ENCODE assay signal across 8 mouse cellular contexts in genomic region chr4:126227077-126227761, GRCm38 (mm10). TPM values are rescaled to one million over a fixed set of nuclear protein-coding genes. Genes with fewer than 3 reads are reported as not detected.
A peak's percentile ranks its signal among the peaks of the same experiment; 100 is the strongest.
DNase-seq lines count a peak whose midpoint lies in the region; ATAC-seq and TF ChIP-seq lines count a peak whose summit lies in the region.

No protein-coding gene starts in this region.

- H3K27ac ChIP-seq in brown adipose tissue, adult 24 weeks (replicated peaks; ENCODE audit: low read depth, low read length): peak overlapping the region; percentile 96
- H3K27ac ChIP-seq in heart, embryonic 13.5 days (replicated peaks): peak overlapping the region; percentile 78
- peak overlapping the region; percentile 75 for H3K27ac ChIP-seq in kidney, postnatal 0 days
- no peak overlapping the region for H3K27ac ChIP-seq in liver, embryonic 11.5 days (ENCODE audit: low read depth, low read length)

- ATAC-seq in erythroid progenitor cell, adult 5-6 weeks (replicated peaks; ENCODE audit: low FRiP score, poor library complexity, severe bottlenecking): peak; percentile 82
- peak; percentile 71; the same call in 1 of the 2 replicates for ATAC-seq in heart, embryonic 13.5 days (ENCODE audit: extremely low read depth, insufficient number of reproducible peaks, low FRiP score, low TSS enrichment)
- peak; percentile 78 for ATAC-seq in kidney, postnatal 0 days (replicated peaks; ENCODE audit: low FRiP score, low read depth)
- ATAC-seq in liver, embryonic 11.5 days (replicated peaks; ENCODE audit: low FRiP score): peak; percentile 73

- 6% methylated on average over 18 of the region's 18 CpGs for WGBS in heart, embryonic 13.5 days
- WGBS in kidney, postnatal 0 days: 3% methylated on average over 18 of the region's 18 CpGs
- 9% methylated on average over 18 of the region's 18 CpGs for WGBS in liver, embryonic 11.5 days

- peak overlapping the region; percentile 69 for H3K9ac ChIP-seq in heart, embryonic 13.5 days
- H3K9ac ChIP-seq in kidney, postnatal 0 days (ENCODE audit: low read depth, low read length): peak overlapping the region; percentile 24; the same call in 1 of the 2 replicates
- H3K9ac ChIP-seq in liver, embryonic 11.5 days (ENCODE audit: low read depth, low read length): peak overlapping the region; percentile 40; the same call in 1 of the 2 replicates

- TF ChIP-seq POLR2A in myocyte (IDR thresholded peaks at IDR 0.05; ENCODE audit: insufficient read length, low read depth): no peak

- no peak overlapping the region for H3ac ChIP-seq in myocyte (ENCODE audit: control insufficient read depth, insufficient read length)

- peak overlapping the region; percentile 54 for H3K4me3 ChIP-seq in brown adipose tissue, adult 24 weeks (ENCODE audit: insufficient read depth, low read depth, low read length)
- H3K4me3 ChIP-seq in heart, embryonic 13.5 days: peak overlapping the region; percentile 45
- H3K4me3 ChIP-seq in kidney, postnatal 0 days (replicated peaks; ENCODE audit: low read depth, low read length): peak overlapping the region; percentile 27
- H3K4me3 ChIP-seq in liver, embryonic 11.5 days (ENCODE audit: low read depth, low read length): peak overlapping the region; percentile 32
- H3K4me3 ChIP-seq in myocyte: peak overlapping the region; percentile 0

- peak overlapping the region; percentile 69 for H3K4me2 ChIP-seq in heart, embryonic 13.5 days
- H3K4me2 ChIP-seq in kidney, postnatal 0 days (ENCODE audit: low read length): peak overlapping the region; percentile 65
- peak overlapping the region; percentile 61 for H3K4me2 ChIP-seq in liver, embryonic 11.5 days
- peak overlapping the region; percentile 76 for H3K4me2 ChIP-seq in myocyte (ENCODE audit: low read depth)

- no peaks in the 10 kb centered on the region for H3K27me3 ChIP-seq in heart, embryonic 13.5 days (replicated peaks)
- no peaks in the 10 kb centered on the region for H3K27me3 ChIP-seq in kidney, postnatal 0 days (ENCODE audit: insufficient read depth, low read length)
- no peaks in the 10 kb centered on the region for H3K27me3 ChIP-seq in liver, embryonic 11.5 days (replicated peaks; ENCODE audit: control insufficient read depth, insufficient read depth, low read length)
- H3K27me3 ChIP-seq in myocyte (ENCODE audit: control insufficient read depth, insufficient read depth, insufficient read length): no peaks in the 10 kb centered on the region
- H3K27me3 ChIP-seq in splenic B cell, adult 2 months (ENCODE audit: control insufficient read depth, insufficient read depth, low read length, poor library complexity, severe bottlenecking): no peaks in the 10 kb centered on the region

- H3K36me3 ChIP-seq in heart, embryonic 13.5 days: peaks cover 25% of the 10 kb centered on the region
- peaks cover 21% of the 10 kb centered on the region for H3K36me3 ChIP-seq in kidney, postnatal 0 days (ENCODE audit: insufficient read depth, low read length)
- H3K36me3 ChIP-seq in liver, embryonic 11.5 days (ENCODE audit: control insufficient read depth, insufficient read depth, low read length): peaks cover 7% of the 10 kb centered on the region; the same call in 1 of the 2 replicates
- peaks cover 24% of the 10 kb centered on the region for H3K36me3 ChIP-seq in myocyte (ENCODE audit: control insufficient read depth, insufficient read depth)
- no peaks in the 10 kb centered on the region for H3K36me3 ChIP-seq in splenic B cell, adult 2 months (ENCODE audit: control insufficient read depth, insufficient read depth, low read length, poor library complexity, severe bottlenecking)

- peak; percentile 95 for TF ChIP-seq CTCF in kidney, postnatal 0 days (IDR thresholded peaks at IDR 0.05; ENCODE audit: low read depth)

- H3K4me1 ChIP-seq in brown adipose tissue, adult 24 weeks (ENCODE audit: control insufficient read depth, insufficient read depth, insufficient read length, low read length): no peaks in the 10 kb centered on the region
- H3K4me1 ChIP-seq in heart, embryonic 13.5 days: peaks cover 19% of the 10 kb centered on the region
- H3K4me1 ChIP-seq in kidney, postnatal 0 days (replicated peaks; ENCODE audit: insufficient read depth, low read length): no peaks in the 10 kb centered on the region
- no peaks in the 10 kb centered on the region for H3K4me1 ChIP-seq in liver, embryonic 11.5 days (replicated peaks; ENCODE audit: control insufficient read depth, insufficient read depth, low read length)

- peak; percentile 90 for DNase-seq in CD4-positive, CD25-positive, alpha-beta regulatory T cell, adult 2 months (ENCODE audit: low read depth, low spot score)
- peak; percentile 92 for DNase-seq in kidney, postnatal 0 days (ENCODE audit: low spot score)
- peak; percentile 79 for DNase-seq in liver, embryonic 11.5 days (ENCODE audit: low spot score)
- DNase-seq in splenic B cell, adult 2 months (ENCODE audit: low read depth, low spot score): peak; percentile 91

- no peaks in the 10 kb centered on the region for H3K79me2 ChIP-seq in myocyte (ENCODE audit: control insufficient read depth, insufficient read depth)

- no peaks in the 10 kb centered on the region for H3K9me3 ChIP-seq in heart, embryonic 13.5 days
- H3K9me3 ChIP-seq in kidney, postnatal 0 days (replicated peaks; ENCODE audit: low read length): no peaks in the 10 kb centered on the region
- H3K9me3 ChIP-seq in liver, embryonic 11.5 days (ENCODE audit: control insufficient read depth, low read length): no peaks in the 10 kb centered on the region

TF ChIP-seq in myocyte, 11 proteins besides CTCF, POLR2A, EP300 and RAD21:
- TF ChIP-seq POLR2AphosphoS2 (IDR thresholded peaks at IDR 0.05; ENCODE audit: insufficient read length, low read depth) (peak; percentile 73), MAX (IDR thresholded peaks at IDR 0.05; ENCODE audit: low read depth) (no peak)
TF ChIP-seq in myocyte: peak in this region for 1.

RNA-seq across cellular contexts. Expression of gene Thrap3, which starts 24.7 kb away (rescaled TPM):
- polyA plus RNA-seq in brown adipose tissue, adult 24 weeks (2012; ENCODE audit: insufficient read depth, insufficient read length, missing spikeins): 65.6 and 120 TPM in 2 replicates
- 169 and 213 TPM in 2 replicates for total RNA-seq in erythroid progenitor cell, adult 5-6 weeks (2015; ENCODE audit: low replicate concordance)
- 298 and 354 TPM in 2 replicates for total RNA-seq in erythroid progenitor cell, adult 5-6 weeks (2017; ENCODE audit: low replicate concordance)
- 127 and 134 TPM in 2 replicates for polyA plus RNA-seq in heart, embryonic 13.5 days (2015; fragmentation: Nextera tagmentation; extraction: Ambion mirVana)
- 136 and 156 TPM in 2 replicates for polyA plus RNA-seq in kidney, postnatal 0 days (2015; fragmentation: Nextera tagmentation; extraction: Ambion mirVana)
- 199 and 207 TPM in 2 replicates for polyA plus RNA-seq in liver, embryonic 11.5 days (2014; fragmentation: Nextera tagmentation; extraction: Ambion mirVana)
- polyA plus RNA-seq in myocyte (2012; fragmentation: generic; extraction: Trizol): 56.6 TPM

RNA-seq across cellular contexts. Expression of gene Map7d1, which starts 28.9 kb away (rescaled TPM):
- polyA plus RNA-seq in brown adipose tissue, adult 24 weeks (2012; ENCODE audit: insufficient read depth, insufficient read length, missing spikeins): 27.0 and 28.4 TPM in 2 replicates
- 6.7 and 12.3 TPM in 2 replicates for total RNA-seq in erythroid progenitor cell, adult 5-6 weeks (2015; ENCODE audit: low replicate concordance)
- total RNA-seq in erythroid progenitor cell, adult 5-6 weeks (2017; ENCODE audit: low replicate concordance): 6.3 and 8.2 TPM in 2 replicates
- 36.7 and 37.1 TPM in 2 replicates for polyA plus RNA-seq in heart, embryonic 13.5 days (2015; fragmentation: Nextera tagmentation; extraction: Ambion mirVana)
- polyA plus RNA-seq in kidney, postnatal 0 days (2015; fragmentation: Nextera tagmentation; extraction: Ambion mirVana): 22.4 and 27.3 TPM in 2 replicates
- polyA plus RNA-seq in liver, embryonic 11.5 days (2014; fragmentation: Nextera tagmentation; extraction: Ambion mirVana): 26.5 and 28.9 TPM in 2 replicates
- polyA plus RNA-seq in myocyte (2012; fragmentation: generic; extraction: Trizol): 236 TPM

RNA-seq across cellular contexts. Expression of gene Trappc3, which starts 34.9 kb away (rescaled TPM):
- 73.3 and 97.6 TPM in 2 replicates for polyA plus RNA-seq in brown adipose tissue, adult 24 weeks (2012; ENCODE audit: insufficient read depth, insufficient read length, missing spikeins)
- total RNA-seq in erythroid progenitor cell, adult 5-6 weeks (2015; ENCODE audit: low replicate concordance): 10.9 and 22.3 TPM in 2 replicates
- total RNA-seq in erythroid progenitor cell, adult 5-6 weeks (2017; ENCODE audit: low replicate concordance): 9.2 and 10.8 TPM in 2 replicates
- polyA plus RNA-seq in heart, embryonic 13.5 days (2015; fragmentation: Nextera tagmentation; extraction: Ambion mirVana): 68.5 and 74.5 TPM in 2 replicates
- polyA plus RNA-seq in kidney, postnatal 0 days (2015; fragmentation: Nextera tagmentation; extraction: Ambion mirVana): 115 and 121 TPM in 2 replicates
- 20.6 and 26.8 TPM in 2 replicates for polyA plus RNA-seq in liver, embryonic 11.5 days (2014; fragmentation: Nextera tagmentation; extraction: Ambion mirVana)
- 84.1 TPM for polyA plus RNA-seq in myocyte (2012; fragmentation: generic; extraction: Trizol)

RNA-seq across cellular contexts. Expression of gene Col8a2, which starts 59.4 kb away (rescaled TPM):
- polyA plus RNA-seq in brown adipose tissue, adult 24 weeks (2012; ENCODE audit: insufficient read depth, insufficient read length, missing spikeins): not detected in 2 replicates
- total RNA-seq in erythroid progenitor cell, adult 5-6 weeks (2015; ENCODE audit: low replicate concordance): not detected in 2 replicates
- total RNA-seq in erythroid progenitor cell, adult 5-6 weeks (2017; ENCODE audit: low replicate concordance): 0.39 TPM in 1 of 2 replicates, not detected in the other
- 4.2 and 4.9 TPM in 2 replicates for polyA plus RNA-seq in heart, embryonic 13.5 days (2015; fragmentation: Nextera tagmentation; extraction: Ambion mirVana)
- 7.9 and 8.1 TPM in 2 replicates for polyA plus RNA-seq in kidney, postnatal 0 days (2015; fragmentation: Nextera tagmentation; extraction: Ambion mirVana)
- 1.9 and 2.2 TPM in 2 replicates for polyA plus RNA-seq in liver, embryonic 11.5 days (2014; fragmentation: Nextera tagmentation; extraction: Ambion mirVana)
- polyA plus RNA-seq in myocyte (2012; fragmentation: generic; extraction: Trizol): 0.06 TPM

Comparison
In these comparisons a context has a peak if more than half of its experiments do, and no peak if none do; other contexts are left out.
1. H3K4me3 ChIP-seq: peak in every context shown above with its lines; median percentile 54 in brown adipose tissue, adult 24 weeks; 45 in heart, embryonic 13.5 days; 32 in liver, embryonic 11.5 days; 27 in kidney, postnatal 0 days; 0 in myocyte.